Mouse (Mus musculus) E14TG2a.4 (cell line): ENCODE data around the gene Fam222b.

Source experiments
- H3K27me3 ChIP-seq: 2 replicates; pipeline ENCODE4 v1.6.1; 2014; ENCODE audit warnings: low read length, control low read depth; ENCODE audit not compliant: insufficient read depth
- H3K36me3 ChIP-seq: 2 replicates; pipeline ENCODE4 v1.6.1; 2014; ENCODE audit warnings: low read length, control low read depth; ENCODE audit not compliant: insufficient read depth
- H3K4me1 ChIP-seq: replicated peaks from 2 replicates; pipeline ENCODE4 v1.6.1; 2014; ENCODE audit warnings: low read depth, low read length, control low read depth
- H3K4me3 ChIP-seq: replicated peaks from 2 replicates; pipeline ENCODE4 v1.5.1; 2014; ENCODE audit warnings: mild to moderate bottlenecking, low read length
- H3K9me3 ChIP-seq: 2 replicates; pipeline ENCODE4 v1.6.1; 2014; ENCODE audit warnings: low read length, control low read depth
- CTCF ChIP-seq: conservative IDR thresholded peaks from 2 replicates; pipeline ENCODE4 v1.5.1; 2014; ENCODE audit warnings: low read length
- NANOG ChIP-seq: IDR thresholded peaks from 2 replicates; pipeline ENCODE4 v1.6.1; 2014; ENCODE audit warnings: borderline replicate concordance, low read length, mixed read lengths
- POU5F1 ChIP-seq: IDR thresholded peaks from 2 replicates; pipeline ENCODE4 v1.6.1; 2014; ENCODE audit warnings: low read length, borderline replicate concordance

The Fam222b gene

GRCm38 (mm10) chr11:78189234-78190040 lies 95.0 kb downstream of the Fam222b start:
- Histone ChIP-seq H3K4me1 (peaks cover 63% of the 10 kb centered on the region), H3K36me3 (peaks cover 29% of the 10 kb centered on the region), H3K9me3 (no peaks in the 10 kb centered on the region), H3K4me3 (peak overlapping the region; percentile 91), H3K27me3 (no peaks in the 10 kb centered on the region)
- peak; percentile 28; the same call in 1 of the 2 replicates for TF ChIP-seq NANOG
- no peak for TF ChIP-seq CTCF

GRCm38 (mm10) chr11:78190041-78190440 lies 95.6 kb downstream of the Fam222b start:
- H3K4me1 ChIP-seq: peaks cover 64% of the 10 kb centered on the region
- H3K27me3 ChIP-seq: no peaks in the 10 kb centered on the region
- no peak for TF ChIP-seq POU5F1
- no peak for TF ChIP-seq NANOG
- TF ChIP-seq CTCF: no peak
- peaks cover 29% of the 10 kb centered on the region for H3K36me3 ChIP-seq
- H3K9me3 ChIP-seq: no peaks in the 10 kb centered on the region
- peak overlapping the region; percentile 91 for H3K4me3 ChIP-seq

GRCm38 (mm10) chr11:78193113-78193512 lies 98.7 kb downstream of the Fam222b start, which contains the start of gene Proca1:
Proca1 (plus strand) TSS chr11:78193392.
- H3K27me3 ChIP-seq: no peaks in the 10 kb centered on the region
- H3K4me3 ChIP-seq: peak within 1 kb of the TSS; percentile 83
- H3K4me1 ChIP-seq: peaks cover 47% of the 10 kb centered on the region
- TF ChIP-seq CTCF (no peak), NANOG (no peak), POU5F1 (no peak)
- H3K36me3 ChIP-seq: peaks cover 29% of the 10 kb centered on the region
- H3K9me3 ChIP-seq: no peaks in the 10 kb centered on the region

GRCm38 (mm10) chr11:78194411-78195100 lies 100.1 kb downstream of the Fam222b start:
- peaks cover 29% of the 10 kb centered on the region for H3K36me3 ChIP-seq
- H3K9me3 ChIP-seq: no peaks in the 10 kb centered on the region
- TF ChIP-seq CTCF (no peak), NANOG (no peak), POU5F1 (no peak)
- H3K27me3 ChIP-seq: no peaks in the 10 kb centered on the region
- peak overlapping the region; percentile 83 for H3K4me3 ChIP-seq
- H3K4me1 ChIP-seq: peaks cover 45% of the 10 kb centered on the region

GRCm38 (mm10) chr11:78195101-78195863 lies 100.8 kb downstream of the Fam222b start:
- Histone ChIP-seq H3K9me3 (no peaks in the 10 kb centered on the region), H3K4me3 (peak overlapping the region; percentile 83), H3K36me3 (peaks cover 28% of the 10 kb centered on the region), H3K27me3 (no peaks in the 10 kb centered on the region), H3K4me1 (peaks cover 37% of the 10 kb centered on the region)
- TF ChIP-seq NANOG: no peak
- no peak for TF ChIP-seq POU5F1
- no peak for TF ChIP-seq CTCF

GRCm38 (mm10) chr11:78202372-78202771 lies 107.9 kb downstream of the Fam222b start:
- TF ChIP-seq POU5F1: no peak
- no peak for TF ChIP-seq NANOG
- TF ChIP-seq CTCF: no peak
- Histone ChIP-seq H3K4me1 (peaks cover 18% of the 10 kb centered on the region), H3K4me3 (no peak overlapping the region), H3K9me3 (no peaks in the 10 kb centered on the region), H3K27me3 (no peaks in the 10 kb centered on the region), H3K36me3 (peaks cover 55% of the 10 kb centered on the region)

- peaks cover 74% of the 10 kb centered on the region for H3K36me3 ChIP-seq
- no peak overlapping the region for H3K4me3 ChIP-seq
- H3K4me1 ChIP-seq: peaks cover 18% of the 10 kb centered on the region
- H3K9me3 ChIP-seq: no peaks in the 10 kb centered on the region
- TF ChIP-seq NANOG (no peak), POU5F1 (no peak), CTCF (no peak)
- no peaks in the 10 kb centered on the region for H3K27me3 ChIP-seq
Measured at GRCm38 (mm10) chr11:78204287-78204686, 109.8 kb downstream of the Fam222b start.

GRCm38 (mm10) chr11:78205361-78206206 lies 111.1 kb downstream of the Fam222b start:
- TF ChIP-seq POU5F1: no peak
- no peak for TF ChIP-seq NANOG
- TF ChIP-seq CTCF: no peak
- Histone ChIP-seq H3K27me3 (no peaks in the 10 kb centered on the region), H3K36me3 (peaks cover 87% of the 10 kb centered on the region), H3K4me3 (no peak overlapping the region), H3K9me3 (no peaks in the 10 kb centered on the region), H3K4me1 (peaks cover 18% of the 10 kb centered on the region)
